Mouse (Mus musculus) midbrain, embryonic 16.5 days (tissue): ENCODE results near the gene Susd2. TPM values are rescaled to one million over a fixed set of nuclear protein-coding genes. Genes with fewer than 3 reads are reported as not detected.

ENCODE experiments used
- ATAC-seq: fragments of 200-750 bp; cut with Nextera tagmentation; 2 replicates; pipeline ENCODE4 v1.8.0; 2017; ENCODE audit warnings: moderate TSS enrichment
- H3K27ac ChIP-seq: fragments of 300-500 bp; sonication (generic); 2 replicates; pipeline ENCODE4 v1.5.1; 2014; ENCODE audit warnings: mild to moderate bottlenecking, low read length, mixed read lengths
- H3K27me3 ChIP-seq: fragments of 300-500 bp; sonication (generic); 2 replicates; pipeline ENCODE4 v1.6.1; 2014; ENCODE audit warnings: low read depth, low read length, mixed read lengths; ENCODE audit not compliant: control insufficient read depth, insufficient read depth
- H3K36me3 ChIP-seq: fragments of 300-500 bp; sonication (generic); 2 replicates; pipeline ENCODE4 v1.6.1; 2014; ENCODE audit warnings: mild to moderate bottlenecking, low read length, moderate library complexity, mixed read lengths; ENCODE audit not compliant: control insufficient read depth, insufficient read depth
- H3K4me1 ChIP-seq: fragments of 300-500 bp; sonication (generic); 2 replicates; pipeline ENCODE4 v1.6.1; 2014; ENCODE audit warnings: mild to moderate bottlenecking, low read length, mixed read lengths; ENCODE audit not compliant: control insufficient read depth, insufficient read depth
- H3K4me2 ChIP-seq: fragments of 300-500 bp; sonication (generic); 2 replicates; pipeline ENCODE4 v1.6.1; 2014; ENCODE audit warnings: mild to moderate bottlenecking, low read length, mixed read lengths
- H3K4me3 ChIP-seq: fragments of 300-500 bp; sonication (generic); 2 replicates; pipeline ENCODE4 v1.5.1; 2014; ENCODE audit warnings: low read depth, mild to moderate bottlenecking, low read length, moderate library complexity, mixed read lengths
- H3K9ac ChIP-seq: fragments of 300-500 bp; sonication (generic); 2 replicates; pipeline ENCODE4 v1.6.1; 2014; ENCODE audit warnings: low read depth, low read length, mixed read lengths
- H3K9me3 ChIP-seq: fragments of 300-500 bp; sonication (generic); replicated peaks from 2 replicates; pipeline ENCODE4 v1.6.1; 2014; ENCODE audit warnings: mild to moderate bottlenecking, low read length, mixed read lengths; ENCODE audit not compliant: control insufficient read depth, poor library complexity, severe bottlenecking
- WGBS: fragments of 180-500 bp; shearing (Covaris S2); extraction: QIAGEN DNeasy Blood & Tissue Kit; methylation state at CpG from one replicate; pipeline ENCODE4 v1.1.7; 2014; 5-methylcytosine and 5-hydroxymethylcytosine counted together
- polyA plus RNA-seq: library from polyadenylated mRNA; unstranded; fragments of >200 nt; fragmentation: Nextera tagmentation; extraction: Ambion mirVana; gene quantifications from 2 replicates; pipeline ENCODE4 v1.2.1, GENCODE M21; 2015

Susd2 gene
- polyA plus RNA-seq, 1 experiment from 2014 or later, result 4.9 TPM

- Histone ChIP-seq H3K36me3 (no peaks in the 10 kb centered on the region; the same call in 1 of the 2 replicates), H3K9ac (no peak overlapping the region), H3K4me1 (no peaks in the 10 kb centered on the region), H3K9me3 (no peaks in the 10 kb centered on the region), H3K4me2 (no peak overlapping the region), H3K4me3 (no peak overlapping the region), H3K27ac (no peak overlapping the region), H3K27me3 (no peaks in the 10 kb centered on the region)
- ATAC-seq, result no peak
- 83% methylated on average over 7 of the region's 7 CpGs for WGBS
These were observed 33.2 kb upstream of the Susd2 start for GRCm38 (mm10) chr10:75676819-75677565.

GRCm38 (mm10) chr10:75676286-75676685 is 32.5 kb upstream of the Susd2 start:
- Histone ChIP-seq H3K27me3 (no peaks in the 10 kb centered on the region), H3K4me1 (no peaks in the 10 kb centered on the region), H3K4me2 (no peak overlapping the region), H3K9ac (no peak overlapping the region), H3K27ac (no peak overlapping the region), H3K36me3 (peaks cover 3% of the 10 kb centered on the region; the same call in 1 of the 2 replicates), H3K9me3 (no peaks in the 10 kb centered on the region), H3K4me3 (no peak overlapping the region)
- WGBS, result 89% methylated on average over 2 of the region's 2 CpGs
- ATAC-seq, result no peak

- Histone ChIP-seq H3K4me1 (no peaks in the 10 kb centered on the region), H3K4me3 (no peak overlapping the region), H3K9ac (no peak overlapping the region), H3K27ac (no peak overlapping the region), H3K27me3 (no peaks in the 10 kb centered on the region), H3K9me3 (no peaks in the 10 kb centered on the region), H3K4me2 (no peak overlapping the region), H3K36me3 (peaks cover 4% of the 10 kb centered on the region; the same call in 1 of the 2 replicates)
- 84% methylated on average over 8 of the region's 8 CpGs for WGBS
- no peak for ATAC-seq
These were observed 31.8 kb upstream of the Susd2 start for GRCm38 (mm10) chr10:75675594-75675993.

GRCm38 (mm10) chr10:75669936-75670335 is 26.1 kb upstream of the Susd2 start:
- Histone ChIP-seq H3K9me3 (no peaks in the 10 kb centered on the region), H3K9ac (no peak overlapping the region), H3K4me3 (no peak overlapping the region), H3K36me3 (peaks cover 6% of the 10 kb centered on the region; the same call in 1 of the 2 replicates), H3K27ac (no peak overlapping the region), H3K4me2 (no peak overlapping the region), H3K4me1 (peaks cover 18% of the 10 kb centered on the region), H3K27me3 (peaks cover 5% of the 10 kb centered on the region)
- 100% methylated on average over 1 of the region's 1 CpGs for WGBS
- no peak for ATAC-seq

- Histone ChIP-seq H3K27ac (peak overlapping the region; percentile 74; the same call in 1 of the 2 replicates), H3K9me3 (no peaks in the 10 kb centered on the region), H3K4me2 (peak overlapping the region; percentile 76), H3K36me3 (peaks cover 6% of the 10 kb centered on the region; the same call in 1 of the 2 replicates), H3K9ac (peak overlapping the region; percentile 68), H3K4me1 (peaks cover 18% of the 10 kb centered on the region), H3K4me3 (peak overlapping the region; percentile 45), H3K27me3 (peaks cover 5% of the 10 kb centered on the region)
- WGBS, result 3% methylated on average over 21 of the region's 23 CpGs
- peak; percentile 52 for ATAC-seq
These were observed 24.1 kb upstream of the Susd2 start for GRCm38 (mm10) chr10:75667911-75668270.

GRCm38 (mm10) chr10:75667115-75667910 is 23.5 kb upstream of the Susd2 start:
- Histone ChIP-seq H3K4me2 (peak overlapping the region; percentile 76), H3K27me3 (peaks cover 5% of the 10 kb centered on the region), H3K4me1 (peaks cover 18% of the 10 kb centered on the region), H3K27ac (peak overlapping the region; percentile 74), H3K9me3 (no peaks in the 10 kb centered on the region), H3K4me3 (peak overlapping the region; percentile 45), H3K9ac (peak overlapping the region; percentile 68), H3K36me3 (peaks cover 6% of the 10 kb centered on the region; the same call in 1 of the 2 replicates)
- 1% methylated on average over 63 of the region's 63 CpGs for WGBS
- ATAC-seq, result peak; percentile 66

- Histone ChIP-seq H3K4me1 (peaks cover 18% of the 10 kb centered on the region), H3K27me3 (peaks cover 5% of the 10 kb centered on the region), H3K4me2 (peak overlapping the region; percentile 76), H3K4me3 (peak overlapping the region; percentile 45), H3K36me3 (peaks cover 6% of the 10 kb centered on the region), H3K9me3 (no peaks in the 10 kb centered on the region), H3K27ac (peak overlapping the region; percentile 74), H3K9ac (peak overlapping the region; percentile 68)
- 32% methylated on average over 4 of the region's 4 CpGs for WGBS
- 0 out of 2 replicates have a peak, but pooled peaks have one; percentile 8 for ATAC-seq
These were observed 22.7 kb upstream of the Susd2 start for GRCm38 (mm10) chr10:75666451-75667030.

GRCm38 (mm10) chr10:75664673-75665270 is 21.0 kb upstream of the Susd2 start:
- no peak overlapping the region for H3K27ac ChIP-seq
- no peak overlapping the region for H3K4me2 ChIP-seq
- H3K4me1 ChIP-seq, result peaks cover 18% of the 10 kb centered on the region
- H3K27me3 ChIP-seq, result peaks cover 5% of the 10 kb centered on the region
- no peak overlapping the region for H3K4me3 ChIP-seq
- no peaks in the 10 kb centered on the region for H3K9me3 ChIP-seq
- no peaks in the 10 kb centered on the region; the same call in 1 of the 2 replicates for H3K36me3 ChIP-seq
- no peak overlapping the region for H3K9ac ChIP-seq
- 88% methylated on average over 6 of the region's 6 CpGs for WGBS
- ATAC-seq, result no peak
